Comparison of ENCODE assay signal across 8 mouse cellular contexts in genomic region chr12:55301472-55302300, GRCm38 (mm10). TPM values are rescaled to one million over a fixed set of nuclear protein-coding genes. Genes with fewer than 3 reads are reported as not detected.
A peak's percentile ranks its signal among the peaks of the same experiment; 100 is the strongest.
DNase-seq lines count a peak whose midpoint lies in the region; ATAC-seq and TF ChIP-seq lines count a peak whose summit lies in the region.

No protein-coding gene starts in this region.

- WGBS in hindbrain, postnatal 0 days: 39% methylated on average over 11 of the region's 11 CpGs
- 41% methylated on average over 11 of the region's 11 CpGs for WGBS in midbrain, postnatal 0 days

- H3K4me2 ChIP-seq in hindbrain, postnatal 0 days (ENCODE audit: low read depth, low read length): peak overlapping the region; percentile 80
- H3K4me2 ChIP-seq in midbrain, postnatal 0 days (ENCODE audit: low read depth, low read length, poor library complexity, severe bottlenecking): peak overlapping the region; percentile 67

- H3K9ac ChIP-seq in hindbrain, postnatal 0 days (replicated peaks; ENCODE audit: low read length): peak overlapping the region; percentile 67
- H3K9ac ChIP-seq in midbrain, postnatal 0 days (replicated peaks; ENCODE audit: low read length, poor library complexity, severe bottlenecking): peak overlapping the region; percentile 79

- H3K27ac ChIP-seq in hindbrain, postnatal 0 days: peak overlapping the region; percentile 84
- H3K27ac ChIP-seq in midbrain, postnatal 0 days (ENCODE audit: low read depth, low read length): peak overlapping the region; percentile 77

- no peaks in the 10 kb centered on the region for H3K9me3 ChIP-seq in hindbrain, postnatal 0 days (ENCODE audit: low read length)
- no peaks in the 10 kb centered on the region for H3K9me3 ChIP-seq in midbrain, postnatal 0 days (ENCODE audit: low read length)

- H3K4me1 ChIP-seq in hindbrain, postnatal 0 days (ENCODE audit: insufficient read depth, low read length): peaks cover 18% of the 10 kb centered on the region
- H3K4me1 ChIP-seq in midbrain, postnatal 0 days (ENCODE audit: insufficient read depth, low read length): peaks cover 25% of the 10 kb centered on the region

- DNase-seq in embryo, embryonic 11 days: peak; percentile 31
- no peak for DNase-seq in embryo, embryonic 10.5 days (ENCODE audit: low spot score)
- peak; percentile 66 for DNase-seq in 416B (ENCODE audit: low read depth)
- DNase-seq in embryo, embryonic 9.5 days (ENCODE audit: extremely low spot score): peak; percentile 13
- peak; percentile 34 for DNase-seq in hindbrain, postnatal 0 days (ENCODE audit: low spot score)
- no peak for DNase-seq in midbrain, postnatal 0 days (ENCODE audit: low spot score)
- DNase-seq in cerebellum, postnatal 36 days: no peak
- no peak for DNase-seq in adrenal gland, postnatal 14 days

- no peak for TF ChIP-seq CTCF in hindbrain, postnatal 0 days (IDR thresholded peaks at IDR 0.05; ENCODE audit: low read depth)
- TF ChIP-seq CTCF in midbrain, postnatal 0 days (IDR thresholded peaks at IDR 0.05): no peak

- peak; percentile 7; the same call in 1 of the 2 replicates for ATAC-seq in hindbrain, postnatal 0 days
- 0 out of 2 replicates have a peak, but pooled peaks have one; percentile 9 for ATAC-seq in midbrain, postnatal 0 days (ENCODE audit: low FRiP score)

- H3K27me3 ChIP-seq in hindbrain, postnatal 0 days (ENCODE audit: insufficient read depth, low read length): no peaks in the 10 kb centered on the region
- H3K27me3 ChIP-seq in midbrain, postnatal 0 days (ENCODE audit: insufficient read depth, low read length): no peaks in the 10 kb centered on the region

- peaks cover 11% of the 10 kb centered on the region for H3K36me3 ChIP-seq in hindbrain, postnatal 0 days (ENCODE audit: insufficient read depth, low read length)
- peaks cover 18% of the 10 kb centered on the region for H3K36me3 ChIP-seq in midbrain, postnatal 0 days (ENCODE audit: insufficient read depth, low read length)

- H3K4me3 ChIP-seq in hindbrain, postnatal 0 days (ENCODE audit: low read length): peak overlapping the region; percentile 67
- H3K4me3 ChIP-seq in midbrain, postnatal 0 days (ENCODE audit: low read depth, low read length): peak overlapping the region; percentile 48

RNA-seq across cellular contexts. Expression of gene Ppp2r3c, which starts 1.1 kb away (rescaled TPM):
- total RNA-seq in hindbrain, postnatal 0 days (2014; rRNA removed): 7.7 and 10.2 TPM in 2 replicates
- 18.4 and 19.6 TPM in 2 replicates for polyA plus RNA-seq in hindbrain, postnatal 0 days (2015; fragmentation: Nextera tagmentation; extraction: Ambion mirVana)
- total RNA-seq in midbrain, postnatal 0 days (2014; rRNA removed): 9.0 and 14.3 TPM in 2 replicates
- polyA plus RNA-seq in midbrain, postnatal 0 days (2015; fragmentation: Nextera tagmentation; extraction: Ambion mirVana): 18.0 and 19.0 TPM in 2 replicates
- 10.1 and 13.1 TPM in 2 replicates for total RNA-seq in adrenal gland, postnatal 14 days (2021)

RNA-seq across cellular contexts. Expression of gene 1110008L16Rik, which starts 2.3 kb away (rescaled TPM):
- total RNA-seq in hindbrain, postnatal 0 days (2014; rRNA removed): 9.8 and 10.4 TPM in 2 replicates
- polyA plus RNA-seq in hindbrain, postnatal 0 days (2015; fragmentation: Nextera tagmentation; extraction: Ambion mirVana): 7.6 and 7.8 TPM in 2 replicates
- total RNA-seq in midbrain, postnatal 0 days (2014; rRNA removed): 6.5 and 9.6 TPM in 2 replicates
- polyA plus RNA-seq in midbrain, postnatal 0 days (2015; fragmentation: Nextera tagmentation; extraction: Ambion mirVana): 8.7 and 8.9 TPM in 2 replicates
- 17.0 and 17.6 TPM in 2 replicates for total RNA-seq in adrenal gland, postnatal 14 days (2021)

Comparison
In these comparisons a context has a peak if more than half of its experiments do, and no peak if none do; other contexts are left out.
1. DNase-seq: peak in embryo, embryonic 11 days (single experiment), 416B (single experiment), embryo, embryonic 9.5 days (single experiment) and hindbrain, postnatal 0 days (single experiment); none in embryo, embryonic 10.5 days (single experiment), midbrain, postnatal 0 days (single experiment), cerebellum, postnatal 36 days (0 of 2) and adrenal gland, postnatal 14 days (single experiment).